Mouse (Mus musculus): ENCODE measurements at regions not wholly inside any gene's neighbourhood (a gene's known extent, or its start where the extent isn't known, plus 50 kb on each side); places are given as distances from the start of the nearest gene placed in this dataset.

DNA sequence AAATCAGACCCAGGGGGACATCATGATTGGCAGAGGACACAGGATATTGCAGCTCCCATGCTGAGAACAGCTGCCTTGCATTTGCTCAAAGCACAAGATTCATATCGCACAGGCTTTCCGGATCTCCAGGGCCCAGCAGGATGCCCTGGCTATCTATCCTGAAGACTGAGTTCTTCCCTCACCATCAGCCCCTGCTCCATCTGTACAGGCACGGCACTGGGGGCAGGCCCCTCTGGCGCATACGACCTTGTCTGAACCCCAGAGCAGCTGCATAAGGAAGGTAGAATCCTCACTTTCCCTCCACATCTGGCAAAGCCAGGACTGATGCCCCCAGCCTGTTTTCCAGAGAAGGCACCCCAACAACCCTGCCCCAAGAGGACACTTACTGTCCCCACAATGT lies 266.8 kb downstream of the Tns1 start:
- WGBS: 73% methylated on average over 5 of the region's 5 CpGs
- Histone ChIP-seq H3K4me1 (ENCODE audit: control insufficient read depth, insufficient read depth, low read length) (no peaks in the 10 kb centered on the region), H3K4me3 (ENCODE audit: low read depth, low read length) (no peak overlapping the region), H3K36me3 (ENCODE audit: control insufficient read depth, insufficient read depth, low read length) (no peaks in the 10 kb centered on the region), H3K4me2 (ENCODE audit: low read length) (no peak overlapping the region), H3K27ac (ENCODE audit: low read depth, low read length) (no peak overlapping the region), H3K27me3 (replicated peaks; ENCODE audit: control insufficient read depth, insufficient read depth, low read length) (no peaks in the 10 kb centered on the region), H3K9ac (ENCODE audit: low read length) (no peak overlapping the region), H3K9me3 (replicated peaks; ENCODE audit: control insufficient read depth, low read length) (no peaks in the 10 kb centered on the region)
- DNase-seq (ENCODE audit: low spot score): no peak
- ATAC-seq: no peak

DNA sequence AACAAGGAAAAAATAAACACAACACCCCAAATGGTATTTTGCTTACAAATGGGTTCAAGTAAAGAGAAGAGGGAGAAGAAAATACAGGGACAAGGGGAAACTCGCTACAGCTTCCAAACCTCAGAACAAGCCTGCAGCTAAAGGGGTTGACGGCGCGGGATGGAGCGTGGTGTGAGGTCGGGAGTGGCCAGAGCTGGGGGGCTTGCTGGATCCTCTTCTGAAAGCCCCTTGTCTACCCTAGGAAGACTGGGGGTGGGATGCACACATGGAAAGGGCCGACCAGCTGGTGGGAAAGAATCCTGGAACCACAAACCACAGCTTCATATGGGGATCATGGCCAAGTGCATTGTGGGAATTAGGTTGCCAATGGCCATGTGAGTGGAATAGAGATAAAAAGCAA lies 267.4 kb downstream of the Tns1 start:
- WGBS: 95% methylated on average over 7 of the region's 7 CpGs
- ATAC-seq: no peak

DNA sequence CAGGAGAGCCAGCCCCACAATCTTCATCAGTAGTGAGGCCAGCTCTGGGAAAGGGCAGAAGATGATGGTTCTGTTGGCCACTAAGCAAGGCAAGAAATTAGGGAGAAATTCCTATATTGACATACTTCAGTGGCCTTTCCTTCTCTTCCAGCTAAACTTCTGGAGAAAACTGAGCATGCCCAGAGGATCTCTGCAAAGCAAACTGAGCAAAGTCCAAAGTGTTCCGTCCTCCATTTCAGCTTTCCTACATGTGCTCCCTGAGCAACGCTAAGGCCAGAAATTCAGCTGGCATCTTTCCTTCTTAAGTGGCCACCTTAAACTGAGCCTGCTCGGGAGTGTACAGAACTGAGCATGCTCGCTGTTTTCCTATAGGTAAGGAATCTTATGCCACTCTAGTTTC lies 268.9 kb downstream of the Tns1 start:
- DNase-seq (ENCODE audit: low spot score): no peak
- Histone ChIP-seq H3K9ac (ENCODE audit: low read length) (no peak overlapping the region), H3K4me2 (ENCODE audit: low read length) (no peak overlapping the region), H3K27me3 (replicated peaks; ENCODE audit: control insufficient read depth, insufficient read depth, low read length) (no peaks in the 10 kb centered on the region), H3K27ac (ENCODE audit: low read depth, low read length) (no peak overlapping the region), H3K4me1 (ENCODE audit: control insufficient read depth, insufficient read depth, low read length) (0 out of 2 replicates have a peak, but pooled peaks cover 2% of the 10 kb centered on the region), H3K36me3 (ENCODE audit: control insufficient read depth, insufficient read depth, low read length) (no peaks in the 10 kb centered on the region), H3K9me3 (replicated peaks; ENCODE audit: control insufficient read depth, low read length) (no peaks in the 10 kb centered on the region), H3K4me3 (ENCODE audit: low read depth, low read length) (no peak overlapping the region)
- no peak for ATAC-seq
- 97% methylated on average over 4 of the region's 4 CpGs for WGBS

More for the DNA sequence above, 267.4 kb downstream of the Tns1 start:
- Histone ChIP-seq H3K4me2 (ENCODE audit: low read length) (no peak overlapping the region), H3K36me3 (ENCODE audit: control insufficient read depth, insufficient read depth, low read length) (no peaks in the 10 kb centered on the region), H3K4me3 (ENCODE audit: low read depth, low read length) (no peak overlapping the region), H3K27ac (ENCODE audit: low read depth, low read length) (no peak overlapping the region), H3K9ac (ENCODE audit: low read length) (no peak overlapping the region), H3K9me3 (replicated peaks; ENCODE audit: control insufficient read depth, low read length) (no peaks in the 10 kb centered on the region), H3K4me1 (ENCODE audit: control insufficient read depth, insufficient read depth, low read length) (no peaks in the 10 kb centered on the region), H3K27me3 (replicated peaks; ENCODE audit: control insufficient read depth, insufficient read depth, low read length) (no peaks in the 10 kb centered on the region)
- DNase-seq (ENCODE audit: low spot score): no peak

DNA sequence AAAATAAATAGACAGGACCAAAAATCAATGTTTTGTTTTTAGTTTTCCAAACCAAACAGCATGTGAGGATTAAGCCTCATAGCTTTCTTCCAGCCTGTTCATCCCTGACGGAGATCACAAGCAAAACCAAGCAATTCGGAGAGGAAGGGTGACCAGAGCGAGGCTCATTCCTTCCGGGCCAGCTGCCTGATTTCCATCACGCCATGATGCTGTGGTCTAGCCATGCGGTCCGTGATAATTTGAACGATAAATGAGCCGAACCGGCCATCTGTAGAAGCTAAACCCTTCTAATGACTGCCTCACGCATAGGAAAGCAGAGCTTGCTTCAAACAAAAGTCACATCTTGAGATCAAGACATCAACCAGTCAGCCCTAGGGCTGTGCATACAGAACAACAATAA lies 270.4 kb downstream of the Tns1 start:
- Histone ChIP-seq H3K27ac (ENCODE audit: low read depth, low read length) (no peak overlapping the region), H3K4me2 (ENCODE audit: low read length) (no peak overlapping the region), H3K36me3 (ENCODE audit: control insufficient read depth, insufficient read depth, low read length) (no peaks in the 10 kb centered on the region), H3K9ac (ENCODE audit: low read length) (no peak overlapping the region), H3K9me3 (replicated peaks; ENCODE audit: control insufficient read depth, low read length) (no peaks in the 10 kb centered on the region), H3K4me1 (ENCODE audit: control insufficient read depth, insufficient read depth, low read length) (0 out of 2 replicates have a peak, but pooled peaks cover 2% of the 10 kb centered on the region), H3K27me3 (replicated peaks; ENCODE audit: control insufficient read depth, insufficient read depth, low read length) (no peaks in the 10 kb centered on the region), H3K4me3 (ENCODE audit: low read depth, low read length) (no peak overlapping the region)
- 78% methylated on average over 11 of the region's 11 CpGs for WGBS
- no peak for ATAC-seq
- DNase-seq (ENCODE audit: low spot score): no peak

DNA sequence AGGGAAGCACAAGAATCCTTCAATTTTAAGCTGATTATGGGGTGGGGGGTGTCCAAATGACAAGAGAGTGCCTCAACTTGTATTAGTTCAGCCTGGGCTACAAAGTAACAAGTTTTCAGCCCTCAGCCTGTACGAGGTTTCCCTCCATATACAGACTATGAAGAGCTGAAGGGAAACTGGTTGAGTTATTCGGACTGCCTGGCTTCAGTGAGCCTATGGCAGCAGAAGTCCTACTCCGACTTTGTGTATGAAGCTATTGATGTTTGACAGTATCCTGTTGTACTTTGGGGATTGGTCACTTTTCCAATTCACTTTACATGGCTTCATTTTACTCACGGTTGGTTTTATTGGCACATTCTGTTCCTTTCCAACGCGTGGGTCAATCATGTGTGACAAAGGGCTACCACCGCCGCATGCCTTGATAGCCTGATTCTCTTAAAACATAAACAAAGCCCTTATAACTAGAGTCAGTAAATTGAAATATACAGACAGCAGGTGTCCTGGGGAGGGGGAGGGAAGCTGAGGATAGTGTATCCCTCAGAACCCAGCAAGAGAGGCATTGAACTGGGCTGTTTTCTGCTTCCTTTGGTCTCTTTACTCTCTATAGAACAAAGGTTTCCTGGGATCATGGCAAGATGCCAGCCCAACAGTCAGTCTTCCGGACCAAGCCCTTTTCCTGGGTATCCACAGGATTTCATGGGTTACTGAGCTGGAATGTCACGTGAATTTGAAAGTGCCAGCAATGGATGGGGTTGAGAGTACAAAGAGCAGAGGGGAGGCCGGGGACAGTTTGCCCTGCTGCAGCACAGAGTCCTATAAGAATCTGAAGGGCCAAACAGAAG lies 273.9 kb downstream of the Tns1 start:
- Histone ChIP-seq H3K27ac (ENCODE audit: low read depth, low read length) (no peak overlapping the region), H3K4me2 (ENCODE audit: low read length) (no peak overlapping the region), H3K9me3 (replicated peaks; ENCODE audit: control insufficient read depth, low read length) (no peaks in the 10 kb centered on the region), H3K9ac (ENCODE audit: low read length) (no peak overlapping the region), H3K27me3 (replicated peaks; ENCODE audit: control insufficient read depth, insufficient read depth, low read length) (no peaks in the 10 kb centered on the region), H3K4me3 (ENCODE audit: low read depth, low read length) (no peak overlapping the region), H3K36me3 (ENCODE audit: control insufficient read depth, insufficient read depth, low read length) (no peaks in the 10 kb centered on the region), H3K4me1 (ENCODE audit: control insufficient read depth, insufficient read depth, low read length) (0 out of 2 replicates have a peak, but pooled peaks cover 2% of the 10 kb centered on the region)
- DNase-seq (ENCODE audit: low spot score): peak; percentile 89
- peak; percentile 89 for ATAC-seq
- WGBS: 15% methylated on average over 11 of the region's 11 CpGs

DNA sequence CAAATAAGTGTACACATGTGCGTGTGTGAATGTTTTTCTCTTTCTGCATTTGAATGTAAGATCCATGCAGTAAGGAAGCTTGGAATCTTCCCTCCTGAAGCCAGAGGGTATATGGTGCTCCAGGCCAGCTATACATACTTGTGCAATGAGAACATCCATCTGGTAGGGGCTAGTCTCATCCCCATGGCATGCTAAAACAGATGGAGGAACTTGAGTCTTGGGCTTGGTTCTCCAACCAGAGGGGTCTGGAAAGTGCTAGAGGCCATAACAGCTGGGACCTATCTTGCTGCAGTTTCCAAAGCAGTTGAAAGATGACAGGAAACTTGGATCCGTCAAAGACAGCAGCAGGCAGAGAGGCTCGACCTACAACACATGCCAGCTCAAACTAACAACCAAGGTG lies 275.9 kb downstream of the Tns1 start:
- Histone ChIP-seq H3K36me3 (ENCODE audit: control insufficient read depth, insufficient read depth, low read length) (no peaks in the 10 kb centered on the region), H3K4me3 (ENCODE audit: low read depth, low read length) (no peak overlapping the region), H3K27ac (ENCODE audit: low read depth, low read length) (no peak overlapping the region), H3K9ac (ENCODE audit: low read length) (no peak overlapping the region), H3K4me1 (ENCODE audit: control insufficient read depth, insufficient read depth, low read length) (0 out of 2 replicates have a peak, but pooled peaks cover 2% of the 10 kb centered on the region), H3K9me3 (replicated peaks; ENCODE audit: control insufficient read depth, low read length) (no peaks in the 10 kb centered on the region), H3K4me2 (ENCODE audit: low read length) (no peak overlapping the region), H3K27me3 (replicated peaks; ENCODE audit: control insufficient read depth, insufficient read depth, low read length) (no peaks in the 10 kb centered on the region)
- ATAC-seq (no peak), DNase-seq (ENCODE audit: low spot score) (no peak)
- WGBS: 93% methylated on average over 3 of the region's 3 CpGs

DNA sequence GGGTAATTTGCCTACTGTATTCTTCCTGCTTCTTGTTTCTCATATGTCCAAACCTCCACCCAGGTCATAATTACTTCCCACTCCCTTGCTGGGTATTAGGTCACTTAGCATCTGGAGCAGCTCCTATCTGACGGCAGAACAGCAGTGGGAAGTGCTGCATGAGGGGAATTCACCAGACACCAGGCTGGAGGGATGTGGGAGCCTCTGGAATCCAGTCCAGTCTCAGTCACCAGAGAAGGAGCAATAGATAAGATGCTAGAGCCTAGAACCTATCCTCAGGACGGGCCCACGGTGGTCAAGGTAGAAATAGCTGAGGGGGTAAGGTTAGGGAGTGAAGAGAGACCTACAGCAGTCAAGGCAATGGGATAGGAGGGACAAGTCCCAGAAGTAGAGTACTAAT lies 277.1 kb downstream of the Tns1 start:
- 83% methylated on average over 3 of the region's 3 CpGs for WGBS
- Histone ChIP-seq H3K4me2 (ENCODE audit: low read length) (no peak overlapping the region), H3K9me3 (replicated peaks; ENCODE audit: control insufficient read depth, low read length) (no peaks in the 10 kb centered on the region), H3K36me3 (ENCODE audit: control insufficient read depth, insufficient read depth, low read length) (no peaks in the 10 kb centered on the region), H3K27ac (ENCODE audit: low read depth, low read length) (no peak overlapping the region), H3K9ac (ENCODE audit: low read length) (no peak overlapping the region), H3K27me3 (replicated peaks; ENCODE audit: control insufficient read depth, insufficient read depth, low read length) (no peaks in the 10 kb centered on the region), H3K4me1 (ENCODE audit: control insufficient read depth, insufficient read depth, low read length) (0 out of 2 replicates have a peak, but pooled peaks cover 2% of the 10 kb centered on the region), H3K4me3 (ENCODE audit: low read depth, low read length) (no peak overlapping the region)
- ATAC-seq: no peak
- DNase-seq (ENCODE audit: low spot score): no peak

DNA sequence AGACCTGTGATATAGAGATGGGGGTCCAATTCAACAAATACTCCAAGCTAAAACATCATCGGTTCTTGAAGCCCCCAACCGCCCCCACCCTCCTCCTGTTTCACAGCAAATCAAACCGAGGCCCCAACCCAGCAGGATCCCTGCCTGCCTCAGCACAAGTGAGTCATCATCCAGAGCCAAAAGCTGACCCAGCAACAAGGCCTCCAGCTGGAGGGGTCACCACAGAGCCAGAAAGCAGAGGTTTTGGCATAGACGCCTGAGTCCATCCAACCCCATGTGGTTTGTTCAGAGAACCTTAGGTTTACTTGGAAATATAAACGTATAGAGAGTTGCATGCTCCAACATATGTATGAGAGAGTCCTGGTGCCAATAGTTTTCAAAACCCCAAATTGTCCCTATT lies 279.1 kb downstream of the Tns1 start:
- H3K36me3 ChIP-seq (ENCODE audit: control insufficient read depth, insufficient read depth, low read length): no peaks in the 10 kb centered on the region
- no peak for DNase-seq (ENCODE audit: low spot score)
- no peak overlapping the region for H3K4me2 ChIP-seq (ENCODE audit: low read length)
- no peaks in the 10 kb centered on the region for H3K27me3 ChIP-seq (replicated peaks; ENCODE audit: control insufficient read depth, insufficient read depth, low read length)
- no peak overlapping the region for H3K4me3 ChIP-seq (ENCODE audit: low read depth, low read length)
- no peak for ATAC-seq
- H3K9ac ChIP-seq (ENCODE audit: low read length): no peak overlapping the region
- H3K27ac ChIP-seq (ENCODE audit: low read depth, low read length): no peak overlapping the region
- no peaks in the 10 kb centered on the region for H3K4me1 ChIP-seq (ENCODE audit: control insufficient read depth, insufficient read depth, low read length)
- WGBS: 89% methylated on average over 5 of the region's 5 CpGs
- no peaks in the 10 kb centered on the region for H3K9me3 ChIP-seq (replicated peaks; ENCODE audit: control insufficient read depth, low read length)

DNA sequence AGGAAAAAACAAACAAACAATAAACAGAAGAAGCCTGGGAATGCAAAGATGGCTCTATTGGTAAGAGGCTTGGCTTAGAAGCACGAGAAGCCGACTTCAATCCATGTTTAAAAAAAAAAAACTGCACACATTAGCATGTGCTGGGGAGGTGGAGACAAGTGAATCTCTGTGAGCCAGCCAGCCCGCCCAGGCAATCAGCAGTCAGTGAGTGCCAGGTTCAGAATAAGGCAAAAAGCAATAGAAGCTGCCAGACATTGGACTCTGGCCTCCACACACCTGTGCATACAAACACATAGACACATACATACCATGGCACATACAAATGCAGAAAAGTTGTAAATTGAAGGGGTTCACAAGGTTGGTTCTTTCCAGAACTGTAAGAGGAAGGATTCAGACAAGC lies 279.7 kb downstream of the Tns1 start:
- Histone ChIP-seq H3K27ac (ENCODE audit: low read depth, low read length) (no peak overlapping the region), H3K9ac (ENCODE audit: low read length) (no peak overlapping the region), H3K4me2 (ENCODE audit: low read length) (no peak overlapping the region), H3K4me3 (ENCODE audit: low read depth, low read length) (no peak overlapping the region), H3K9me3 (replicated peaks; ENCODE audit: control insufficient read depth, low read length) (no peaks in the 10 kb centered on the region), H3K4me1 (ENCODE audit: control insufficient read depth, insufficient read depth, low read length) (no peaks in the 10 kb centered on the region), H3K27me3 (replicated peaks; ENCODE audit: control insufficient read depth, insufficient read depth, low read length) (no peaks in the 10 kb centered on the region), H3K36me3 (ENCODE audit: control insufficient read depth, insufficient read depth, low read length) (no peaks in the 10 kb centered on the region)
- DNase-seq (ENCODE audit: low spot score) (no peak), ATAC-seq (no peak)
- 79% methylated on average over 3 of the region's 3 CpGs for WGBS

Data from forebrain, embryonic 14.5 days (tissue).